Mouse (Mus musculus) embryo, embryonic 11.5 days (tissue): ENCODE data around the gene Upf2.
"Not testable (repeated sequence)": the region's sequence is repeated elsewhere in the genome, so short reads cannot be mapped to it uniquely, and the experiment has no call there.

ENCODE experiments used
- DNase-seq: peaks from one replicate; pipeline ENCODE4 v3.0.0-alpha.2; 2012; ENCODE audit warnings: low read depth, low spot score

The Upf2 gene

DNA sequence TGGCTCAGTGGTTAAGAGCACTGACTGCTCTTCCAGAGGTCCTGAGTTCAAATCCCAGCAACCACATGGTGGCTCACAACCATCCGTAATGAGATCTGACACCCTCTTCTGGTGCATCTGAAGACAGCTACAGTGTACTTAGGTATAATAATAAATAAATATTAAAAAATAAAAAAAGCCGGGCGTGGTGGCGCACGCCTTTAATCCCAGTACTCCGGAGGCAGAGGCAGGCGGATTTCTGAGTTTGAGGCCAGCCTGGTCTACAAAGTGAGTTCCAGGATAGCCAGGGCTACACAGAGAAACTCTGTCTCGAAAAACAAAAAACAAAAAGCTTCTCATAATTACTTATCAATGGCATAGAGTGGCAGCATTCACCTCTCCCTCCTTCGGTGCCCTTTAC lies 1.4 kb upstream of the Upf2 start:
- not testable (repeated sequence) for DNase-seq

DNA sequence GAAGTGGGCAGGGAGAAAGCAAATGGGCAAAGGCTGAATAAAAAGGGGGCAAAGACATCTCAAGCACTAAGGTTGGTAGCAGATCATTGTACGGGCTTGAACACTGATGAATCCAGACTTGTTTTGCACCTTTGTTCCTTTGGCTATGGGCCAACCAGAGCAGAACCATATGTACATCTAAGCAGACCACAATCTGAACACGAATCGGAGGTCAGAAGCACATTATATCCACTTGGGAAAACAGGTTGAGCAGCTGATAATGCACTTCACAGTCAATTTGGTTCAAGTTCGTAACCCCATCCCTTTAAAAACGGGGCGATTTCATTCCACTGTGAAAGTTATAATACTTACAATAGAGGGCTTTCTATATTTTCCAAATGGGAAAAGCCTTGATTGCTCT lies 964 bp upstream of the Upf2 start:
- no peak for DNase-seq

DNA sequence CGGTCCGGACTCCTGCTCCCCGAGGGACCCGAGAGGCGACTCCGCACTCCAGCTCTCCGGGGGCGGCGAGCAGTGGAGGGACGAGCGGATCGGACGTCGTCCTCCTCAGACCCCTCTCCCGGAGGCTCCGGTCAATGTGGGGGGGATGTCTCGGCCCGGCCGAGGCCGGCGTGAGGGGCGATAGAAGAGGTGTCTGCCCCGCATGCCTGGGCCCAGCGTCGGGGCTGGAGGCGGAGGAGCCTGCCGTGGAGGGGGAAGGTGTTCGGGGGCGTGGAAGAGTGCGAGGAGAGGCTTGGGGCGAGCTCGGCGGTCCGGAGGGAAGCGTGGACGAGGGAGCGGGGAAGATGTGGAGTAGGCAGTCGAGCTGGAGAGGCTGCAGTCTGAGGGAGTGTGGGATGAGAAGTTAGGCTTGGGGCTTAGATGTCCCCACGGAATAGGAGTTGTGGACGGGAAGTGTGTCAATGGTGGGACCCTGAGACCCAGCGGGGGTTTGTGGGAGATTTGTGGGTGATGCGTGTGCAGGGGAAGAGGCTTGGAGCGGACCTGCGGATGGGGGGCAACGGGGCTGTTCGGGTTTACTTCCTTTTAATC lies 447 bp downstream of the Upf2 start:
- DNase-seq = peak; percentile 36

DNA sequence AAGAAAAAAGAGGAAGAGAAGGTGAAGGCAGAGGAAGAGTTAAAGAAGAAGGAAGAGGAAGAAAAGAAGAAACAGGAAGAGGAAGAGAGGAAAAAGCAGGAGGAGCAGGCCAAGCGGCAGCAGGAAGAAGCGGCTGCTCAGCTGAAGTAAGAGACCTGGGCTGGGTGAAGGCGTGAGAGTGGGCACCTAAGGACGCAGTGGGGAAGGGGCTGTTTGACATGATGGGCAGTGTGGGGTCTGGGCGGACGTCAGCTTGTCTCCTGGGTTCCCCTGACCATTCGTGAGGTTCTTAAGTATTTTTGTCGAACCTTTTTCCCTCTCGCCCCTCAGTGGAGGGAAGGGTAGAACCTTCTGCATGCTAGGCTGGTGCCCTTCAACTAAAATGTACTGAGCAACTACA lies 6.4 kb downstream of the Upf2 start:
- DNase-seq = no peak

DNA sequence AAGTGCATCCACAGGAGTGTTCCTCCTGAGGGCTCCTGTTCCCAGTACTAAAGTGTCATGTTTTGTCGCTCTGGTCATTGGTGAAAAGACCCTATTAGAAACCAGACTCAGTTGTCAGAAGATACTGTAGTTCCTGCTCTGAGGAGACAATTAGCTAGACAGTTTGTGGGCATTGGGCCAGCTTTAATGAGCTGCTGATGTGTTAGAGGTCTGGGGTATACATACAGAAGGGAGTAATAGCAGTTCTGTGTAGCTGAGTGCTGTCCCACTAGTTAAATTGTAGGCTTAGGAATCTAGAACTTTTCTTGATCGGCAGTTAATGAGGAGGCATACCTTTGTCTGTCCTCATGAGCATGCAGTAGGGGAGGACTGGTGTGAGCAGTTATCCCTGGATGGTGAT lies 11.0 kb downstream of the Upf2 start:
- DNase-seq = no peak

DNA sequence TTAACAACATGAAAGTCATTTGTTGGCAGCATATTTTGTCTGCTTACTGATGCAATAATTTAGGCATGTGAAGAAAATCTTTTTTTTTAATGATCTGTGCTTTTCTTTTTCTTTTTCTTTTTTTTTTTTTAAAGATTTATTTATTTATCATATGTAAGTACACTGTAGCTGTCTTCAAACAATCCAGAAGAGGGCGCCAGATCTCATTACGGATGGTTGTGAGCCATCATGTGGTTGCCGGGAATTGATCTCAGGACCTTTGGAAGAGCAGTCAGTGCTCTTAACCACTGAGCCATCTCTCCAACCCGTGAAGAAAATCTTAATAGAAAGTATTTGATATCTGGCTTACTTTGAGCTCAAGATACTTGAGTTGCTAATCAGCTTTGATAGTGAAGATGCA lies 12.5 kb downstream of the Upf2 start:
- not testable (repeated sequence) for DNase-seq

DNA sequence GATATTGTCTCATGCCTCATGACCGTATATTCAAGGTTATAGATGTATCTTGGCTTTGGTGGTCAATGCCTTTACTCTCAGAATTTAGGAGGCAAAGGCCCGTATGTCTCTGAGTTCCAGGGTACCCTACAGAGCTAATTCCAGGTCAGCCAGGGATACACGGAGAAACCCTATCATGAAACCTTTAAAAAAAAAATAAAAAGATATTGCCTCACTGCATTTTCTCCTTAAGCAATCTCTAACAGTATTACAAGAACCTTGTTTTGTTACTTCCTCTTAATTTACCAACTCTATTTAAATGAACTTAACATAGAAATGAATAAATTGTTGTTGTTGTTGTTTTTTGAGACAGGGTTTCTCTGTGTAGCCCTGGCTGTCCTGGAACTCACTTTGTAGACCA lies 14.7 kb downstream of the Upf2 start:
- no peak for DNase-seq

DNA sequence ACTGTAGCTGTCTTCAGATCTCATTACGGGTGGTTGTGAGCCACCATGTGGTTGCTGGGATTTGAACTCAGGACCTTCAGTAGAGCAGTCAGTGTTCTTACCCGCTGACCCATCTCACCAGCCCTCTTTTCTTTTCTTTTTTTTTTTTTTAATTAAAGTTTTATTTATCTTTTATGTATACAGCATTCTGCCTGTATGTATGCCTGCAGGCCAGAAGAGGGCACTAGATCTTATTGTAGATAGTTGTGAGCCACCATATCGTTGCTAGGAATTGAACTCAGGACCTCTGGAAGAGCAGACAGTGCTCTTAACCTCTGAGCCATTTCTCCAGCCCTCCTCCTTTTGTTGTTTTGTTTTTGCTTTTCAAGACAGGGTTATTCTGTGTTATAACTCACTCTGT lies 19.4 kb downstream of the Upf2 start:
- DNase-seq = not testable (repeated sequence)

DNA sequence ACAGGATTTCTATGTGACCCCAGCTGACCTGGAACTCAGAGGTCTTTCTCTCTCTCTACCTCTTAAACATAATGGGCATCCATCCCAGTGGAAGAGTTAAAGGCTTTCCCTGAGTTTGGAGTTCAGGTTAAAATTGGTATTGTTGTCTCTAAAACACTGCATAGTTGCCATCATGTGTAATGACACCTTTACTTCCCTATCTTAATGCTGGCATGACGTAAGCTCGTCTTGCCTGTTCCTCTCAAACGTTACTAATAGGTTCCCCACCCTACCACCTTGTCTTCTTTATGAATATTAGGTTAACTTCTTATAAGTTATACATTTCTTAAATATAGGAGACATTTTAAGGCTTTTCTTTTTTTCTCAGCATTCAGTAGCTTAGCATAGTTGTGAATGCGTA lies 26.3 kb downstream of the Upf2 start:
- no peak for DNase-seq

DNA sequence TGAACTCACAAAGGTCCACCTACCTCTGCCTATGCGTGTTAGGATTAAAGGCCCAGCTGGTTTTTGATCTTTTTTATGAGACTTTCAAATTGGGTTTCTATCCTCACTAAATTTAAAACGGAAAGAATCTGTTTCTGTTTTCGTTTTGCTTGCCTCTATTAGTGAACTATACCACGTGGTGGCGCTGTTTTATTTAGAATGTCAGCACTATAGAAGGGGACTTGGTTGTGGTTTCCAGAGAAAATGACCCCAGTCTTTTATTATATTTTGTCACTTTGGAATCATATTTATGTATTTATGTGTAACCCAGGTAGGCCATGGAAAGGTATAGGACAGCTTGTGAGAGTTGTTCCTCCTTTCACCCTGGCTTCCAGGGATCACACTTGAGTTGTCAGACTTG lies 44.3 kb downstream of the Upf2 start:
- DNase-seq = peak; percentile 37

DNA sequence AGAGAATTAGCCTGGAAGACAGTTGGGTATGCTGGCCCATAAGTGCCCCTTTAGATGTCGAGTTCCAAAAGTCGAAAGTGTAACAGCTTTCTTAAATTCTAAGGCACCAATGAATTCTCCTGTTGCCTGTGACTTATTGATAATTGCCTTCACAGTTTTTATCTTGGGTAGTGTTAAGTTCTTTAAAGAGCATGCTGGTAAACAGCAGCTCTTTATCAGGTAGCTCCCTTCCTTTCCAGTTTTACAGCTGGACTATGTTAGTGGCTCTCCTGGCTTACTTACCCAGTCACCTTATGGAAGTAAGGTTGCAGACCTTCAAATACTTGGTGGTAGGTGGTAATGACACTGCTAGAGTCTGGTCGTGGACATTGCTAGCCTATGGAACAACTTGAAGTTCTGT lies 52.7 kb downstream of the Upf2 start:
- no peak for DNase-seq

DNA sequence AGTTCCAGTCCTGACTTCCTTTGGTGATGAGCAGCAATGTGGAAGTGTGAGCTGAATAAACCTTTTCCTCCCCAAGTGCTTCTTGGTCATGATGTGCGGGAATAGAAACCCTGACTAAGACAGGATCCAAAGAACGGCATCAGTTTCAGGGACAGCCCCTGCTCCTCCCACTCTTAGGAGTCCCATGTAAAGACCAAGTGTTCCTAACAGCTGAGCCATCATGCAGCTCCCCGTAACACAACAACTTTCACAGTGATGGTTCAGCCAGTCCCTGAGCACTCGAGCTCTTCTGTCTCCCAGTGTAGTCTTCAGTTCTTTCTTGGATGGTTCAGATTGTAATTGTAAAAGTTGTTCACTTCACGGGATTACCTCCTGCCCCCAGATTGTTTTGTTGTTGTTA lies 63.3 kb downstream of the Upf2 start:
- no peak for DNase-seq

DNA sequence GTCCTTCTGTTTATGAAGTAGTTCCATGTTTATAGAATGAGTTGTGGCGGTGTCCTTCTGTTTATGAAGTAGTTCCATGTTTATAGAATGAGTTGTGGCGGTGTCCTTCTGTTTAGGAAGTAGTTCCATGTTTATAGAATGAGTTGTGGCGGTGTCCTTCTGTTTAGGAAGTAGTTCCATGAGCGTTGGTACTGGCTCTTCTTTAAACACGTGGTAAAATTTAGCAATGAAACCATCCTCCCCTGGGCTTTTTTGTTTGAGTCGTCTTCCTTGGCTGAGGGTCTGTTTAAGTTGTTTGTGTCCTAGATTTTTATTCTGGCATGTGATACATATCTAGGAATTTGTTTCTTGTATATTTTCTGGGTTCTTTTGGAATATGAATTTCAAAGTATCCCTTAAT lies 63.9 kb downstream of the Upf2 start:
- not testable (repeated sequence) for DNase-seq

DNA sequence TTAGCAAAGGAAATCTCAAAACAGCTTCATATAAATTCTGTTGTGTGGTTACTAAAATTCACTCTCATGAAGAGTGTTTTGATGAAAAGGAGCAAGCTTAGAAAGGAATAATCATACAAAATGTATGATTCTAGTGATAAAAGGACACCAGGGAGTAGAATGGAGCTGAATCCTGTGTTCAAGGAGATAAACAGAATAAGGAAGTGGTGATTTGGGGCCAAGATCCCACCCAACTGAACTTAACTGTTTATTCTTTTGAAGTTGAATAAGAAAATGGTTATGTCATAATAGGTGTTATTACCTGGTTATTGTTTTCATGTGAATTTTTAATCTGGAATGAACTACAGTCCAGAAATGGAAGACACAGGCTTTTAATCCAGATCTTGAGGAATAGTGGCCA lies 69.3 kb downstream of the Upf2 start:
- no peak for DNase-seq

DNA sequence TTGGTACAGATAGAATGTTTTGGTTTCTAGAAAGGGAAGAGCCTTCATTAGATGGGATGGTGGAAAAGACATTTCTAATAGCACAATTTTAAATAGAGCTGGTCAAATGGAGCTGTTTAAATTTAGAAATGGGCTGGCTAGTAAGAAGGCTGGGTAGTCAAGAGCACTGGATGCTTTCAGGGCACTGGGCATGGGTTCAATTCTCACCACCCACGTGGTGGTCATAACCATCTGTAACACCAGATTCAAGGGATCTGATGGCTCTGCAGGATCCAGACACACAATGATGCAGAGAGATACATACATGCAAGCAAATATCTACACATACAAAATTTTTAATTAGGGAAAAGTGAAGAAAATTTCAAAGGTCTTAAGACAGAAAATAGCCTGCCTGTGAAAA lies 91.4 kb downstream of the Upf2 start:
- no peak for DNase-seq

DNA sequence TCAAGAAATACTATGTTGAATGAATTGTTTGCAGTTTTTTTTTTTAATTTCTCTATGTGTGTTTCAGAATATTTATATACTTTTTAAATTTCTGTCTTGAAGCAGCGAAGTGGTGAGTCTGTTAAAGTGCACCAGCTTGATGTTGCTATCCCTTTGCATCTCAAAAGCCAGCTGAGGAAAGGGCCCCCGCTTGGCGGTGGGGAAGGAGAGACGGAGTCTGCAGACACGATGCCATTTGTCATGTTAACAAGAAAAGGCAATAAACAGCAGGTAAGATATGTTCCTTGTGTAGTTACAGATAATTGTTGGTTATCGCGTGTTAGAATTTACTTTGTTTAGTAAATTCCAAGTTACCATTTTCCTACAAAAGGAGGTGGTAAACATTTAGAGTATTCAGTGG lies 95.5 kb downstream of the Upf2 start:
- no peak for DNase-seq

DNA sequence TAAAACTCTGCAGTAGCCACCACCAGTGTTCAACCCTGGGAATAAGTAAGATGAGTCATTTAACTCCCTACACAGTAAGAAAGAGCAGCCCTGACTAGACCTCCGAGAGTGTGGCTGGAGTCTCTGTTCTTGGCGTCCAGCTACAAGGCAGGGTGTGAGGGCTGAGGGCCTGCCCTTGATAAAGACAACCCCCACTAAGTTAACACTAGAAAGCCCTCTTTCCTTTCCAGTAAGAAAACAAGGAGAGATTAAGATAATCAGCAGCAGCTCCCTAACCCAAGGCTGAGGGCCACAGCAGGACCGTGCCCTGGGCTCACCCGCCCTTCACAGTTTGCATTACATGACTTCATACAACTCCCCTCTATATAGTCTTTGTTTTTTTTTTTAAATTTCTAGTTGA lies 97.3 kb downstream of the Upf2 start:
- no peak for DNase-seq

DNA sequence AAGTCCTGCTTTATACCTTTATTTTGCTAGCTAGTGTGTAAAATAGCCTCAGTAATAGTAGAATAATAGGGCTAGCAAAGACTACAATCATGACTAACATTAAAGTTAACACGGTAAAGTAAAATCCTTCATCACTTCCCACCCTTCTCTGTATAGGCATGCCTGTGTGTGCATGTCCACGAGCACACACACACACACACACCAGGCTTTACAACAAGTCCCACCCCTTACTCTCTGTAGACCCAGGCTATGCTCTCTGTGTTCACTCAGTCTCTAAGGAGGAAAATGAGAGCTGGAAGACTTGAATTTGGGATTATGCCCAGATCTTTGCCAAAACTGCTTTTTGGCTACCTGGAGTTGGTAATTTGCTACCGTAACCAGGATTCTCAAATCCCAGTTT lies 97.7 kb downstream of the Upf2 start:
- no peak for DNase-seq

DNA sequence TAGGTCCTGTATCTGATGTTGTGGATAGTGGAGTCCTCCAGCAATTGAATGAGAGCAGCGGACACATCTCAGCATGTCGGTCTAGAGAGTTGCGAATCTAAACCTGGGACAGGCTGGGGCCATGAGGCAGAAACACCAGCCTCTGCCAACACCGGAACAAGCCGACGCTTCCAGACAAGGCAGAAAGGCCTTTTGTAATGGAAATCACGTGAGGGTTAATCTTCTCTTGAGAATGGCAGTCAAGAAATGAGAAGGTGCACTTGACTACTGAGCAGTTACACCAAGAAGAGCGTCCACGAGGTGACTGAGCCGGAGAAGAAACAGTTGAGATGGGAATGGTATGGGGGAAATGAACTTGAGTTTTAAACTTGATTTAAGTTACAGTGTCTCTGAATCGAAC lies 104.2 kb downstream of the Upf2 start:
- DNase-seq = no peak

DNA sequence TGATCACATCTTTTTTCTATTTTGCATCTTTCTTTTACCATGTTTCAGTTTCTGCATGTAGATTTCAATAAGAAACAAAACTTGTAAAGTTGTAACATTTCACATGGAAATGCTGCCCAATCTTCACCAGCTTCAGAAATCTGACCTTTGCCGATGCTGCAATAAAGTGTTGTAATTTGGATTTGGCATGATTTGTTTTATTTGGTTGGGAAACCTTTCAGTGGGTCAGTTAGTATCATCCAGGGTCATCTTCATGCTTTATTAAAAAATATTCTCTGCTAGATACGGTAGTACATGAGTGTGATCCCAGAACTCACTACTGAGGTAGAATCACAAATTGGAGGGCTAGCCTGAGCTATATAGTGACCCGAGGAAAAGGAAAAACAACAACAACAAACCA lies 105.2 kb downstream of the Upf2 start:
- no peak for DNase-seq

DNA sequence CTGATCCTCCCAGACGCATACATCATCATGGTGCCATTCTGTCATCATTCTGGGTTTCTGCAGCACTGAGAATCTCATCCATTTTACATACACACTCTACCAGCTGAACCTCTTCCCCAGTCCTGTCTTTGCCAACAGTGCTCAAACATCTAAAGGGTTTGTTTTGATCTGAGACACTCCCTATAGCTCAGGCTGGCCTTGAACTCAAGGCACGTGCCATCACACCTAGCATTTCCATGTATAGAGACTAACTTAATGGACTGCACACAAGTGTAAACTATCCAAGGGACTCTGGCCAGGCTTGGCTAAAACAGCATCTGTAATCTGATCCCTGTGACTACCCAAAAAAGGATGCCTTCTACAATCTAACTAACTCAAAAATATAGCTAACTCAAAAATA lies 108.0 kb downstream of the Upf2 start:
- no peak for DNase-seq

DNA sequence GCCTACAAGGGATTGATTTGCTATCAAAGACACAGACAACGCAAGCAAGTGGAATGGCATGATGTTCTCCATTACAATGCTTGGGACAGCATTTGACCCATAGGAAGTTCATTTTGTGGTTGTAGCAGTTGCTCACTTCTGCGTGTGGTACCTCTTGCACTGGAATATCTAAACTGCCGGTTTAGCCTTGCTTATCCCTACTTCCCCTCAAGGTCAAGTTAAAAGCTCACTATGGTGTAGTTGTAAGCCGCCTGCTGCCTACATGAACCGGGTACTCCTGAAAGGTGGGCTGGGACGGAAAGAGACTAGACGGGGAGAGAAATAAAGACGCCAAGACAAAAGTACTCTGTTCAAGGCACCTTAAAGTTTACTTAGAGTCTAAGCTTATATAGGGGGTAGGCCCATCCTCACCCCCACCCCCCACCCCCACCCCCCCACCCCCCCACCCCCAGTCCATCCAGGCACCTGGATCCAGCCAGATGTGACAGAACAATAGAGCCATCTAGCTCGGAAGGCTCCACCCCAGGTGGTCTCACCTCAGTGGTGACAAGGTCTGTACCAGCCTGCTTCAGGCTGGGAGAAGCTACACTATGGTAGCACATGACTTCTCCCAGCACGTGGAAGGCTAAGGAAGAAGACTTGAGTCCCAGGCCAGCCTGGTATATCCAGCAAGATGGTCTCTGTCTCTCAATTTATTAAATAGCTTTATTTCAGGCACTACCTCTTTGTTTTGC lies 109.0 kb downstream of the Upf2 start:
- no peak for DNase-seq

DNA sequence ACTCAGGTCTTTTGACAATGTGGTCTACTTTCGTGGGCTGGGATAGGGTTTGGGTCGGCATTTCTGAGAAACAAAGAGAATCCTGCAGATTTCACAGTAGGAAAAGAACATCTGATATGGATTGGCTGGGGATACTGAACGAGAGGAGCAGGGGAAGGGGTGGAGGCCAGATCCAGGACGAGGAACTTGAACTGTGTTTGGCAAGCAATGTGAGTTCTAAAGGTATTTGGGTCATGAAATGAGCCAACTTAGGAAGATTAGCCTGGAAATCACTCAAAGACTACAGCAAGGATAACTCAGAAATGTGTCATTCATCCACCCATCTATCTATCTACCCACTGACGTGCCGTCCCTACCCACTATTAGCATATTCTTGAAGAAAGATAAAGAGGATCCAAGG lies 116.1 kb downstream of the Upf2 start:
- no peak for DNase-seq

DNA sequence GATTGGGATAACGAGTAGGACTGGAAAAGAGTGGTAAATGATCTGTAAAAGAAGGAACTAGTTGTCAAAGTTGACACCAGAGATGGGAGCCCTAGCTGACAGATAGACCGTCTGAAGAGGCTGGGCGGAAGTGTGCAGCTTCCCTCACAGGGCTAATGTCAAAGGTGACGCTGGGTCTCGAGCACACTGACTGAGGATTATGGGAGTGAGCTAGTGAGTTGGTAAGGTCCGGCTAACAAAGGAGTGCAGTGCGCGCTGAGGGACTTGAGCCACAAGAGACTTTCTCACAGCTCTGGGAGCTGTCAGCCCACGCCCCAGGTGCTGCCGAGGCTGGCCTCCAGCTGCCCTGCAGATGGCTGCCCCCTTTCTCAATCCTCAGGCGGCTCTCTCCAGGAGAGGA lies 119.7 kb downstream of the Upf2 start:
- no peak for DNase-seq
